Mouse (Mus musculus): ENCODE data around the gene Asb4. TPM values are rescaled to one million over a fixed set of nuclear protein-coding genes. Genes with fewer than 3 reads are reported as not detected.

Gene Asb4
- polyA plus RNA-seq, 1 experiment from 2014 or later, result 2.2 TPM

- H3K4me1 ChIP-seq (ENCODE audit: insufficient read depth), result peaks cover 12% of the 10 kb centered on the region; the same call in 1 of the 2 replicates
- H3K27me3 ChIP-seq (ENCODE audit: insufficient read depth, low read length), result no peaks in the 10 kb centered on the region
- no peak for TF ChIP-seq EP300 (IDR thresholded peaks at IDR 0.05; ENCODE audit: low read depth)
- no peak for TF ChIP-seq CTCF (IDR thresholded peaks at IDR 0.05; ENCODE audit: low read depth)
- no peaks in the 10 kb centered on the region for H3K9me3 ChIP-seq (ENCODE audit: low read length)
- ATAC-seq (no peak), DNase-seq (no peak)
- no peaks in the 10 kb centered on the region for H3K36me3 ChIP-seq (replicated peaks; ENCODE audit: insufficient read depth, low read length)
- H3K4me3 ChIP-seq (ENCODE audit: low read depth, low read length), result no peak overlapping the region
- no peak overlapping the region for H3K9ac ChIP-seq (replicated peaks)
- 59% methylated on average over 9 of the region's 9 CpGs for WGBS (ENCODE audit: insufficient replicate concordance)
- no peak overlapping the region for H3K27ac ChIP-seq (ENCODE audit: low read depth)
- H3K4me2 ChIP-seq (ENCODE audit: low read depth, low read length), result no peak overlapping the region
These were observed 2.4 kb upstream of the Asb4 start for GRCm38 (mm10) chr6:5380624-5381252.

GRCm38 (mm10) chr6:5381918-5382582 lies 1.1 kb upstream of the Asb4 start:
- Histone ChIP-seq H3K27me3 (ENCODE audit: insufficient read depth, low read length) (no peaks in the 10 kb centered on the region), H3K9me3 (ENCODE audit: low read length) (no peaks in the 10 kb centered on the region), H3K4me2 (ENCODE audit: low read depth, low read length) (no peak overlapping the region), H3K9ac (replicated peaks) (no peak overlapping the region), H3K36me3 (replicated peaks; ENCODE audit: insufficient read depth, low read length) (no peaks in the 10 kb centered on the region), H3K4me1 (ENCODE audit: insufficient read depth) (peaks cover 12% of the 10 kb centered on the region; the same call in 1 of the 2 replicates), H3K4me3 (ENCODE audit: low read depth, low read length) (no peak overlapping the region), H3K27ac (ENCODE audit: low read depth) (no peak overlapping the region)
- DNase-seq (no peak), ATAC-seq (no peak)
- TF ChIP-seq EP300 (IDR thresholded peaks at IDR 0.05; ENCODE audit: low read depth), result no peak
- no peak for TF ChIP-seq CTCF (IDR thresholded peaks at IDR 0.05; ENCODE audit: low read depth)
- 49% methylated on average over 13 of the region's 13 CpGs for WGBS (ENCODE audit: insufficient replicate concordance)

GRCm38 (mm10) chr6:5382583-5383215 lies 487 bp upstream of the Asb4 start:
- DNase-seq (peak; percentile 85), ATAC-seq (peak; percentile 68; the same call in 1 of the 2 replicates)
- peak overlapping the region; percentile 77 for H3K4me2 ChIP-seq (ENCODE audit: low read depth, low read length)
- H3K27ac ChIP-seq (ENCODE audit: low read depth), result no peak overlapping the region
- no peaks in the 10 kb centered on the region for H3K36me3 ChIP-seq (replicated peaks; ENCODE audit: insufficient read depth, low read length)
- peak overlapping the region; percentile 35 for H3K4me3 ChIP-seq (ENCODE audit: low read depth, low read length)
- peak overlapping the region; percentile 44 for H3K9ac ChIP-seq (replicated peaks)
- H3K9me3 ChIP-seq (ENCODE audit: low read length), result no peaks in the 10 kb centered on the region
- TF ChIP-seq CTCF (IDR thresholded peaks at IDR 0.05; ENCODE audit: low read depth), result peak; percentile 83
- TF ChIP-seq EP300 (IDR thresholded peaks at IDR 0.05; ENCODE audit: low read depth), result no peak
- H3K4me1 ChIP-seq (ENCODE audit: insufficient read depth), result peaks cover 12% of the 10 kb centered on the region; the same call in 1 of the 2 replicates
- WGBS (ENCODE audit: insufficient replicate concordance), result 1% methylated on average over 16 of the region's 16 CpGs
- no peaks in the 10 kb centered on the region for H3K27me3 ChIP-seq (ENCODE audit: insufficient read depth, low read length)

GRCm38 (mm10) chr6:5384178-5384490 lies 948 bp downstream of the Asb4 start:
- no peak for ATAC-seq
- H3K27ac ChIP-seq (ENCODE audit: low read depth), result no peak overlapping the region
- WGBS (ENCODE audit: insufficient replicate concordance), result 1% methylated on average over 11 of the region's 11 CpGs
- H3K4me1 ChIP-seq (ENCODE audit: insufficient read depth), result peaks cover 12% of the 10 kb centered on the region; the same call in 1 of the 2 replicates
- DNase-seq, result peak; percentile 76
- H3K9ac ChIP-seq (replicated peaks), result peak overlapping the region; percentile 26; the same call in 1 of the 2 replicates
- H3K36me3 ChIP-seq (replicated peaks; ENCODE audit: insufficient read depth, low read length), result no peaks in the 10 kb centered on the region
- peak overlapping the region; percentile 77 for H3K4me2 ChIP-seq (ENCODE audit: low read depth, low read length)
- no peaks in the 10 kb centered on the region for H3K27me3 ChIP-seq (ENCODE audit: insufficient read depth, low read length)
- peak overlapping the region; percentile 29 for H3K4me3 ChIP-seq (ENCODE audit: low read depth, low read length)
- H3K9me3 ChIP-seq (ENCODE audit: low read length), result no peaks in the 10 kb centered on the region
- TF ChIP-seq CTCF (IDR thresholded peaks at IDR 0.05; ENCODE audit: low read depth) (peak; percentile 79), EP300 (IDR thresholded peaks at IDR 0.05; ENCODE audit: low read depth) (no peak)

- Histone ChIP-seq H3K4me3 (ENCODE audit: low read depth, low read length) (no peak overlapping the region), H3K9ac (replicated peaks) (no peak overlapping the region), H3K9me3 (ENCODE audit: low read length) (no peaks in the 10 kb centered on the region), H3K4me2 (ENCODE audit: low read depth, low read length) (no peak overlapping the region), H3K27ac (ENCODE audit: low read depth) (no peak overlapping the region), H3K36me3 (replicated peaks; ENCODE audit: insufficient read depth, low read length) (no peaks in the 10 kb centered on the region), H3K27me3 (ENCODE audit: insufficient read depth, low read length) (no peaks in the 10 kb centered on the region), H3K4me1 (ENCODE audit: insufficient read depth) (peaks cover 12% of the 10 kb centered on the region; the same call in 1 of the 2 replicates)
- ATAC-seq, result no peak
- TF ChIP-seq EP300 (IDR thresholded peaks at IDR 0.05; ENCODE audit: low read depth) (no peak), CTCF (IDR thresholded peaks at IDR 0.05; ENCODE audit: low read depth) (no peak)
- DNase-seq, result no peak
- WGBS (ENCODE audit: insufficient replicate concordance), result 63% methylated on average over 7 of the region's 7 CpGs
These were observed 2.0 kb downstream of the Asb4 start for GRCm38 (mm10) chr6:5385161-5385640.

- 76% methylated on average over 4 of the region's 4 CpGs for WGBS (ENCODE audit: insufficient replicate concordance)
- no peak for ATAC-seq
- no peaks in the 10 kb centered on the region for H3K9me3 ChIP-seq (ENCODE audit: low read length)
These were observed 3.3 kb downstream of the Asb4 start for GRCm38 (mm10) chr6:5386486-5386885.

More at GRCm38 (mm10) chr6:5386486-5386885, 3.3 kb downstream of the Asb4 start:
- no peak overlapping the region for H3K4me2 ChIP-seq (ENCODE audit: low read depth, low read length)
- no peak overlapping the region for H3K27ac ChIP-seq (ENCODE audit: low read depth)
- H3K4me3 ChIP-seq (ENCODE audit: low read depth, low read length), result no peak overlapping the region
- H3K36me3 ChIP-seq (replicated peaks; ENCODE audit: insufficient read depth, low read length), result no peaks in the 10 kb centered on the region
- H3K9ac ChIP-seq (replicated peaks), result no peak overlapping the region
- TF ChIP-seq CTCF (IDR thresholded peaks at IDR 0.05; ENCODE audit: low read depth), result no peak
- TF ChIP-seq EP300 (IDR thresholded peaks at IDR 0.05; ENCODE audit: low read depth), result no peak
- peaks cover 12% of the 10 kb centered on the region; the same call in 1 of the 2 replicates for H3K4me1 ChIP-seq (ENCODE audit: insufficient read depth)
- no peak for DNase-seq
- H3K27me3 ChIP-seq (ENCODE audit: insufficient read depth, low read length), result no peaks in the 10 kb centered on the region

Data from liver, postnatal 0 days (tissue).